Mouse (Mus musculus) retina, adult 2 months (tissue): ENCODE measurements at regions not wholly inside any gene's neighbourhood (a gene's known extent, or its start where the extent isn't known, plus 50 kb on each side); places are given as distances from the start of the nearest gene placed in this dataset.

ENCODE experiments used
- DNase-seq: peaks from one replicate; pipeline ENCODE4 v3.0.0-alpha.2; 2012; ENCODE audit warnings: low read depth, low spot score

GRCm38 (mm10) chr2:128217784-128218467, 92.1 kb downstream of the Bcl2l11 start:
- no peak for DNase-seq

GRCm38 (mm10) chr2:128218961-128219360, 93.1 kb downstream of the Bcl2l11 start:
- no peak for DNase-seq

DNA sequence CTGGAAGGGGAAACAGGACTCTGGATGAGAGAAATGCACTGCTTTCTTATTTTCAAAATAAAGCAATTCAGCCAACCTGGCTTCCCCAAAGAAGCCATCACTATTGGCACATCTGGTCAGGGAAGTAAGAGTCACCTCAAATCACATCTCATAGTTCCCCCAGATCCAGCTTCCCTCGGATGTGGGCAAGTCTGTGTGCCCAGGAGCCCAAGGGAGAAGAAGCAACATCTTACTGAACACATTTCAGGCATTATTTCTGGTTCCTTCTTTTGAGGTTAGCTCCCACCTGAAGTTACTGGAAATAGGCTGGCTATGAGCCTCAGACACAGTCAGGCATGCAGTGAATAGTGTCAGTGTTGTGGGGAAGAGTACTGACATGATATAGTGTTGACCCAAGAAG, 95.2 kb downstream of the Bcl2l11 start:
- DNase-seq = no peak

DNA sequence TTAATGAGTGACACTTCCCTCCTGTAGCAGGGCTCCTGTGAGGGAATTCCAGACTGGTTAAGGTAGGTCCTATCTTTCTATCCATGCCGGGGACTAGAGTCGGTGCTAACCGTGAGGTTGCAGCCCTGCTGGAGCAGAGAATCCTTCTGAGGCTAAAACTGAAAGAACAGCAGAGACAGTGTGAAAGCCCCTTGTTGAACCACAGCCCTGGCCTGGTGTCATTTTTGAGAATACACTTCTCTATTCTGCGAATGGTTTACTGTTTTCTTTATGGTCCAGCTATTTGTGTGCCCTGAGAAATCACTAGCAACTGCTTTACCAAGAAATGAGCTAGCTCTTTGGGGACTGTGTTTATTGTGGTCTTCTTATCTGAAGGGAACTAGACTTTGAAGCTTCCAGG, 95.8 kb downstream of the Bcl2l11 start:
- DNase-seq = no peak

DNA sequence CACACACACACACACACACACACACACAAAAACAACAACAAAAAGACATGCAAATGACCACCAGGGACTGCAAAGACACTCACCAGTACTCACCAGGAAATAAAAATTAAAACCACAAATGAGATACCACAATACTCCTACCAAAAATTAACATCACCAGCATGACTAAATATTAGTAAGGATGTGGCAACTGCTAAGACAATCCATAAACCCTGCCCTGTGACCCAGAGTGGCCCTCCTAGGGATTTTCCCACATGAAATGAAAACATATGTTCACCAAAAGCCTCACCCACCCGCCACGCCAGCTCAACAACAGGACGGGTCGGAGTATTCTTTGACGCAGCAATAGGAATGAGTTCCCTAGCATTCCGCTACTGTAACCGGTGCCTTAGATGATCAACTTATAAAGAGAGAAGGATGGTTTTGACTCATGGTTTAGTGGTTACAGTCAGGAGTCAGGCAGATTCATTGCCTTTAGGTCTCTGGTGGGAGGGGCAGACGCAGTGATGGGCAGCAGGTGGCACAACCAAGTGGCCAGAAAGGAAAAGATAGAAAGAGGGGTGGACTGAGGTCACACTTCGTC, 100.7 kb downstream of the Bcl2l11 start:
- DNase-seq = no peak

- DNase-seq = no peak
These were observed 103.9 kb downstream of the Bcl2l11 start for GRCm38 (mm10) chr2:128229730-128230129.

DNA sequence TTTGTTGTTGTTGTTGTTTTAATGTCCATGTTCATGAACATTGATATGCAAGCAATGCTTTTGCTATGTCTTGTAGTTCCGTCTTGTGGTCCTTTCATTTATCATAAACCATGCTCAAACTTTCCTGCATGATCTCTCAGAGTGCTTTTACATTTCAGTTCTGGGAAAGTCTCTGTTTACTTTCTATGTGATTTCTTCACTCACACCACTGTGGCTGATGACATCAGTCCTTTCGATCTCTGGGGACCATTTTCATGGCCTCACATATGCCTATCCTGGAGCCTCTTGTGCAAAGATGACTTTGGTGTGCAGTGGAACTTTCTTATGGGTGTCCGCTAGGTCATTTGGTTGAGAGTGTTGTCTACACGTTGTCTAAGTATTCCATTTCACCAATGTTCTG, 105.1 kb downstream of the Bcl2l11 start:
- DNase-seq = no peak

DNA sequence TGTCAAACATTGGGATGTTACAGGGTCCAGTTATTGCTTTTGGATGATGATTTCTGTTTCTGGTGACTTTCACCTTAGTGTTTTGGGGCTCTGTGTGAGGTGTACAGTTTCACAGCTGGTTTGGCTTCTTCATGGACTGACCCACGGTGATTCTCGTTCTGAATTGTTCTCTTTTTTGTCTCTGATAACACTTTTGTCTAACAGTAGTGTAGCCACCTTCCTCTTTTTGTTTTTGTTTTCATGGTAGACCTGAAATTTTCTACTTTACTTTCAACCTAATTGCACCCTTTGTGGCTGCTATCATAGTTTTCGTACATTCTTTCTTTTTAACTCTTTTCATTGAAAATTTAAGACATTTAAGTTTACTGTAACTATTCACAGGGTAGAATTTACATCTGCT, 105.5 kb downstream of the Bcl2l11 start:
- DNase-seq = no peak

- no peak for DNase-seq
These were observed 106.2 kb downstream of the Bcl2l11 start for GRCm38 (mm10) chr2:128232027-128232426.

DNA sequence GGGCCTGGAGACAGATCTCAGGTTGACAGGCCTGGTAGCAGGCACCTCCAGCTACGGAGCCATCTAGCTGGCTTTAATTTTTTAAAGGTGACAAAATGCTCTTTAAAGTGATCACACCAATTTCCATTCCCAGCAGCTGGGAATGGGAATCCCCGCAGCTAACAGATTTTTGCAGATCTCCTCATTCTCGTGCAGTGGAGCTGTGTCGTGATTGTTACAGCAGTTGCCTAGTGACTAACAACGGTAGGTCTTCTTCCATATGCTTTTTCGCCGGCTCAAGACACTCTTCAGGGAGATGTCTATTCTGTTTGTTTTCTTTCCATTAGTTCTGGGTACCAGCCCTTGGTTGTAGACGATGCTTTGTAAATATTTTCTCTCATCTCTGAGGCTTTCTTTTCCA, 109.3 kb downstream of the Bcl2l11 start:
- no peak for DNase-seq

- DNase-seq = no peak
These were observed 113.6 kb downstream of the Bcl2l11 start for GRCm38 (mm10) chr2:128239451-128239850.

DNA sequence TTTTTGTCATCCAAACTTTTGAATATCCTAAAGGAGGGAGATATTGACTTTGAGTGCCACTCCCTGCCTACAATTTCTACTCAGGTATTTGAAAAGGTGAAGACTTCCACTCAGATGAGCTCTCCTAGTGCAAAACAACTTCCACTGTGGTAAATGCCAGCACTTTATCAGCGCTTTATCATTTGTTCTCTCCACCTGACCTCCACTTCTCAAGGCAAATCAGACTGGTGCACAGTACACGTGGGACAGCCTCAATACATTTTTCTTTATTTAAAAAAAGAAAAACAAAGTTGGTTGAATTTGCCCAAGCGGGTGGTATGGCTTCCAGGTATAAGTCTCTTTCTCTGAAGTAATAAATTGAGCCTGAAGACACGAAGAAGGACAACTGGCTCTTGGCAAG, 114.2 kb downstream of the Bcl2l11 start:
- DNase-seq = no peak

DNA sequence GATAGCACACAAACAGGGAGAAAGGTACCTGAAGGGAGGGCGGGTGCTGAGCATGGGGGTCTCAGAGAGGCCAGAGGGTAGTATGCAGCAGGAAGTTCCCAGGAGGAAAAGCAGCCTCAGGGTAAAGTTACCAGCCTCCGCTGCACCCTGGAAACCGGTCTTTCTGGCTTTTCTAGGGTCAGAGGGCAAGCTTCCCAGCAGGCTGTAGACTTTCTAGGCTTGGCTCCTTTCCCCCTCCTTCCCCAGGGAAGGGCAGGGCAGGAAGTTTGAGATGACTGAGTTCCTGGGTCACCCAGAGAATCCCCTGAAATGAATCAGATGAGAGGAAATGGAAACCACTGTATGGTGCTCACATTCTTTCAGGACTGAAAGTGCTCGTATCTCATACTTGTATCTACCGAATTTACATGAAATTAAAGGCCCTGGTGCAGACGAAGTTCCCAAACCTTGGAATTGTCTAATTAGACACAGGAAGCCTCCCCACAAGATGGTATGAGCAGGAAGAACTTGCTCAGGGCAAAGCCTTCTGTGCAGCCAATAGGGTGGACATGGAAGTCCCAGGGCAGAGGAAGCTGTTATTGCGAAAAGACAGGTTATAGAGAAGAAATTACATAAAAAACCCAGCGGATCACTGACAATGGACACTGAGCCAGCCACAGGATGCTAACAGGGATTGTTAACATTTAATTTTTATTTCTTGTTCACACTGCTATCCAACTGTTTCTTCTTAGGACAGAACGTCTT, 114.9 kb downstream of the Bcl2l11 start:
- DNase-seq = no peak

GRCm38 (mm10) chr2:128241280-128241665, 115.4 kb downstream of the Bcl2l11 start:
- DNase-seq = no peak

DNA sequence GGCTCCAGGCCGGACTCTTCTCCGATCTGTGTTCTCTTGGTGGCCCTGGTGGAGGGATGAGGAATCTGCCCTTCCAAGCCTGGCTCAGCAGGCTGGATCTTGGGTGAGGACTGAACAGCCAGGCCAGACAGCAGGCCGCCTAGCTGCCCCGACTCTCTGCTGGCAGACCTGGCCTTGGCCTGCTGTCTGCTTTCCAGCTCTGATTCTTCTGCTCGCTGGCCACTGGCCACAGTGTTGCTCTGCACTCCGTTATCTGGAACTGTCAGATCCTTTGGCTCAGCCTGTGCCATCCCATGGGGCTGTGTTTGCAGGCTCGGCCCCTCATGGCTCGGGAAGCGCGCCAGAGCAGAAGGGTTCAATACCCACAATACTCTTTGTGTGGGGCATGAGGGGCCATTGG, 119.7 kb downstream of the Bcl2l11 start:
- no peak for DNase-seq

GRCm38 (mm10) chr2:128247967-128248366, 122.1 kb downstream of the Bcl2l11 start:
- DNase-seq = no peak

- DNase-seq = no peak
These were observed 123.3 kb downstream of the Bcl2l11 start for GRCm38 (mm10) chr2:128249188-128249587.

- no peak for DNase-seq
These were observed 123.8 kb downstream of the Bcl2l11 start for GRCm38 (mm10) chr2:128249607-128250006.

DNA sequence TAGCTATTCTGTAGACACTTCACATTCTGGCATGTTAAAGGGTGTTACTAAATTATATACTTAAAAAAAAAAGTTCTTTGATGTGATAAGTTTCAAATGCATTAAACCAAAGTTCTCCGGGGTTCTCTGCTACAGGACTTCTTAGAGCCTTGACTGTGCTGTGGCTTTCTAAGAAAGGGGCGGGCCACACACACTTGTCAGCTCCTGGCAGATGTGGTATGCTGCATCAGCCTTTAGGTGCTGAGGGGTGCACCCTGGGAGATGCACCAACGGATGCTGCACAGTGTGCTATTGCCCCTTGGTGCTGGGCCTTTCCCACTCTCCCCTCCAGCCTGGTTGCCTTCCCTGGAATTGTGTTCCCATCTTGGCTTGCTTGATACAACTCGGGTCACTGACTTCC, 125.0 kb downstream of the Bcl2l11 start:
- no peak for DNase-seq

DNA sequence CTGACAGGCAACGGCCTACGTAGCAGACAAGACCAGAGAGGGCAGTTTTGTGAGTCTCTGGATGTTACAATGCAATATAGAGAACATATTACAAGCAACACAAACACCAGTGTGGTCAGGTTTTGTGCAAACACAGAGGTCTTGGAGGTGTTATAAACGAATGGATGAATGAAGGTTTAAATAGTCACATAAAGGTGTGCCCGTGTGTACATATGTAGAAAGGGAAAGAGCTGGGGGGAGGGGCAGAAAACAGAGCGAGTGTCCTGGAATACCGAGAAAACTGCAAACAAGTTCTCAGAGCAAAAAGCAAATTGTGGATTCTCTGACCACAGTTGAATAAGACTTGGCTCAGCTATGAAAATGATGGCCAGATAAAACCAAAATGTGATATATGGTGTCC, 130.8 kb downstream of the Bcl2l11 start:
- DNase-seq = no peak

DNA sequence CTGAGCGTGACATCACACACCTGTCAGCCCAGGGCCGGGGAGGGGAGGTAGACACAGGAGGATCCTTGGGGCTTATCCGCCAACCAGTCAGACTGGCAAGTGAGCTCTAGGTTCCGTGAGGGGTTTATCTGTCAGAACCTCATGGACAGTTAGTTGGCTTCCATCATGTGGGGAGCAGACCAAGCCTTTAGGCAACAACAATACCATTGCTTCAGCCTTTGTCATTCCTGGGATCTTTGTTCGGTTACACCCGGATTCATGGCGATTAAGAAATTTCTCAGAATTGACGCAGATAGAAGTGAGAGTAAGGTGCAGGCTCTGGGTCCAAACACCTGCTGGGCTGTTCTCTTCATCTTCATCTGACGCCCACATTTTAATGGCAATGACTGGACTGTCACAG, 131.4 kb downstream of the Bcl2l11 start:
- no peak for DNase-seq

GRCm38 (mm10) chr2:128263880-128264279, 138.0 kb downstream of the Bcl2l11 start:
- DNase-seq = no peak
